In genomic region chr6:75643581-75644362, GRCm38 (mm10) we compare ENCODE assay signal across 32 mouse cellular contexts.
DNase-seq lines count a peak whose midpoint lies in the region; ATAC-seq and TF ChIP-seq lines count a peak whose summit lies in the region.
"Had no signal": no experiment of that assay in that cellular context is flagged by ENCODE, and none has a peak within 500 bp of the region (broad histone marks: within the 10 kb centered on the region; RNA-seq: fewer than 3 reads in every experiment).

No protein-coding gene starts in this region.

- no peak for TF ChIP-seq CTCF in ES-Bruce4 (IDR thresholded peaks at IDR 0.05; ENCODE audit: low read depth, low read length)

- no peak for TF ChIP-seq POLR2A in ES-Bruce4 (IDR thresholded peaks at IDR 0.05; ENCODE audit: insufficient read depth, low read length)

- no peak overlapping the region for H3K27ac ChIP-seq in forebrain, embryonic 15.5 days (replicated peaks)
- H3K27ac ChIP-seq in forebrain, embryonic 11.5 days (ENCODE audit: low read depth, low read length) = no peak overlapping the region
- H3K27ac ChIP-seq in ES-Bruce4 (ENCODE audit: insufficient read depth, low read length) (peak overlapping the region; percentile 83), ES-E14 (ENCODE audit: insufficient read depth, low read depth, low read length, poor library complexity, severe bottlenecking) (0 out of 2 replicates have a peak overlapping the region, but pooled peaks have one; percentile 56)
- H3K27ac ChIP-seq in hindbrain, embryonic 16.5 days (ENCODE audit: low read depth, low read length) = no peak overlapping the region
- H3K27ac ChIP-seq: embryonic facial prominence, embryonic 12.5 days; embryonic facial prominence, embryonic 15.5 days; heart, embryonic 15.5 days; hindbrain, embryonic 10.5 days; hindbrain, embryonic 13.5 days; hindbrain, postnatal 0 days had no signal

- in situ Hi-C loops in ES-E14 (cut with MboI; ENCODE audit: low sequenced_read_pairs in 2 of 2, unreplicated experiment in 2 of 2) = no loop called here

- H3K9me3 ChIP-seq in forebrain, embryonic 15.5 days = no peaks in the 10 kb centered on the region
- no peaks in the 10 kb centered on the region; the same call in 1 of the 2 replicates for H3K9me3 ChIP-seq in forebrain, embryonic 11.5 days (ENCODE audit: control insufficient read depth, low read length)
- H3K9me3 ChIP-seq in ES-Bruce4 (replicated peaks; ENCODE audit: control insufficient read depth, insufficient read depth, low read length, poor library complexity, severe bottlenecking) = peaks cover 13% of the 10 kb centered on the region
- no peaks in the 10 kb centered on the region for H3K9me3 ChIP-seq in ES-E14 (ENCODE audit: control insufficient read depth, insufficient read depth, low read depth, low read length)
- H3K9me3 ChIP-seq in hindbrain, embryonic 16.5 days (ENCODE audit: control insufficient read depth, low read length) = peaks cover 2% of the 10 kb centered on the region; the same call in 1 of the 2 replicates
- H3K9me3 ChIP-seq: embryonic facial prominence, embryonic 12.5 days; embryonic facial prominence, embryonic 15.5 days; G1E; heart, embryonic 15.5 days had no signal

- H3K27me3 ChIP-seq in forebrain, embryonic 15.5 days = no peaks in the 10 kb centered on the region
- H3K27me3 ChIP-seq in forebrain, embryonic 11.5 days (ENCODE audit: control insufficient read depth, insufficient read depth, low read length) = no peaks in the 10 kb centered on the region
- no peaks in the 10 kb centered on the region for H3K27me3 ChIP-seq in ES-Bruce4 (ENCODE audit: control insufficient read depth, insufficient read depth, low read length, poor library complexity, severe bottlenecking)
- no peaks in the 10 kb centered on the region for H3K27me3 ChIP-seq in hindbrain, embryonic 16.5 days (replicated peaks; ENCODE audit: control insufficient read depth, insufficient read depth, low read length)
- H3K27me3 ChIP-seq: CH12.LX; embryonic facial prominence, embryonic 12.5 days; embryonic facial prominence, embryonic 15.5 days; heart, embryonic 12.5 days; heart, embryonic 15.5 days; hindbrain, embryonic 13.5 days; Patski had no signal

- no peak overlapping the region for H3K4me2 ChIP-seq in forebrain, embryonic 15.5 days (replicated peaks)
- H3K4me2 ChIP-seq in forebrain, embryonic 11.5 days (ENCODE audit: low read depth, low read length, severe bottlenecking) = no peak overlapping the region
- H3K4me2 ChIP-seq in hindbrain, embryonic 16.5 days (ENCODE audit: low read length) = no peak overlapping the region
- H3K4me2 ChIP-seq: embryonic facial prominence, embryonic 12.5 days; embryonic facial prominence, embryonic 15.5 days; heart, embryonic 12.5 days; heart, embryonic 15.5 days; hindbrain, embryonic 13.5 days had no signal

- no peak overlapping the region for H3K4me3 ChIP-seq in forebrain, embryonic 15.5 days
- H3K4me3 ChIP-seq in forebrain, embryonic 11.5 days (ENCODE audit: low read depth, low read length) = no peak overlapping the region
- H3K4me3 ChIP-seq in ES-Bruce4 (ENCODE audit: low read depth, low read length) (no peak overlapping the region), ES-E14 (ENCODE audit: insufficient read depth in 1 of 2, low read depth in 1 of 2, low read length in 2 of 2, poor library complexity in 1 of 2, severe bottlenecking in 1 of 2) (no peak overlapping the region)
- H3K4me3 ChIP-seq in hindbrain, embryonic 16.5 days (ENCODE audit: low read length) = no peak overlapping the region
- H3K4me3 ChIP-seq: embryonic facial prominence, embryonic 12.5 days; embryonic facial prominence, embryonic 15.5 days; heart, embryonic 12.5 days; heart, embryonic 15.5 days; hindbrain, embryonic 10.5 days; hindbrain, embryonic 13.5 days had no signal

- TF ChIP-seq EP300 in ES-Bruce4 (IDR thresholded peaks at IDR 0.05; ENCODE audit: insufficient read depth, low read depth, low read length) = peak; percentile 69; the same call in 1 of the 2 replicates

- no peak overlapping the region for H3K9ac ChIP-seq in forebrain, embryonic 15.5 days (replicated peaks)
- no peak overlapping the region for H3K9ac ChIP-seq in forebrain, embryonic 11.5 days (ENCODE audit: low read length)
- H3K9ac ChIP-seq in ES-Bruce4 (ENCODE audit: low read depth, poor library complexity, severe bottlenecking) = no peak overlapping the region
- no peak overlapping the region for H3K9ac ChIP-seq in ES-E14 (ENCODE audit: insufficient read depth, low read depth, low read length, poor library complexity, severe bottlenecking)
- H3K9ac ChIP-seq in hindbrain, embryonic 16.5 days (ENCODE audit: low read depth, low read length) = no peak overlapping the region
- H3K9ac ChIP-seq: embryonic facial prominence, embryonic 12.5 days; embryonic facial prominence, embryonic 15.5 days; forebrain, postnatal 0 days; heart, embryonic 12.5 days; heart, embryonic 15.5 days; hindbrain, embryonic 13.5 days had no signal

- no peaks in the 10 kb centered on the region for H3K4me1 ChIP-seq in forebrain, embryonic 15.5 days
- no peaks in the 10 kb centered on the region for H3K4me1 ChIP-seq in forebrain, embryonic 11.5 days (replicated peaks; ENCODE audit: control insufficient read depth, insufficient read depth, low read length)
- H3K4me1 ChIP-seq in ES-Bruce4 (ENCODE audit: control insufficient read depth, insufficient read depth, low read length) (no peaks in the 10 kb centered on the region), ES-E14 (ENCODE audit: control insufficient read depth in 2 of 2, insufficient read depth in 2 of 2, low read length in 2 of 2, poor library complexity in 1 of 2) (no peaks in the 10 kb centered on the region; a peak in 1 of 4 replicates)
- no peaks in the 10 kb centered on the region for H3K4me1 ChIP-seq in hindbrain, embryonic 16.5 days (ENCODE audit: control insufficient read depth, insufficient read depth, low read depth, low read length)
- H3K4me1 ChIP-seq: embryonic facial prominence, embryonic 12.5 days; embryonic facial prominence, embryonic 15.5 days; heart, embryonic 12.5 days; heart, embryonic 15.5 days; hindbrain, embryonic 10.5 days; hindbrain, embryonic 13.5 days had no signal

- H3K36me3 ChIP-seq in forebrain, embryonic 15.5 days = no peaks in the 10 kb centered on the region
- H3K36me3 ChIP-seq in forebrain, embryonic 11.5 days (ENCODE audit: control insufficient read depth, insufficient read depth, low read length) = no peaks in the 10 kb centered on the region
- H3K36me3 ChIP-seq in ES-Bruce4 (ENCODE audit: control insufficient read depth, insufficient read depth, low read length, poor library complexity, severe bottlenecking) = no peaks in the 10 kb centered on the region
- H3K36me3 ChIP-seq in ES-E14 (ENCODE audit: control insufficient read depth, insufficient read depth, low read length, poor library complexity, severe bottlenecking) = no peaks in the 10 kb centered on the region
- H3K36me3 ChIP-seq in hindbrain, embryonic 16.5 days (ENCODE audit: control insufficient read depth, insufficient read depth, low read length) = no peaks in the 10 kb centered on the region
- H3K36me3 ChIP-seq: embryonic facial prominence, embryonic 12.5 days; embryonic facial prominence, embryonic 15.5 days; G1E; heart, embryonic 12.5 days; heart, embryonic 15.5 days; hindbrain, embryonic 10.5 days; hindbrain, embryonic 13.5 days had no signal

- WGBS in forebrain, embryonic 15.5 days = 54% methylated on average over 2 of the region's 2 CpGs
- 65% methylated on average over 2 of the region's 2 CpGs for WGBS in forebrain, embryonic 11.5 days
- 70% methylated on average over 2 of the region's 2 CpGs for WGBS in hindbrain, embryonic 16.5 days

- no peak for DNase-seq in forebrain, embryonic 11.5 days (ENCODE audit: low spot score)
- no peak for DNase-seq in ES-E14 (ENCODE audit: low read depth, low spot score)
- DNase-seq: adrenal gland, adult 2 months; adrenal gland, postnatal 14 days; B cell, adult 2 months; cerebellum, adult 11 months; cerebellum, adult 2 months; cerebellum, adult 9-11 months; cerebellum, postnatal 25 days; forebrain, postnatal 0 days; gastrocnemius, postnatal 25 days; heart, adult 18-20 months; heart, postnatal 10 days; heart, postnatal 36 days; kidney, adult 18-20 months; kidney, adult 9 months had no signal

- peak; percentile 46 for ATAC-seq in forebrain, embryonic 15.5 days (replicated peaks)
- ATAC-seq in forebrain, embryonic 11.5 days (replicated peaks; ENCODE audit: low FRiP score) = no peak
- ATAC-seq in hindbrain, embryonic 16.5 days = no peak
- no peak for ATAC-seq in activated CD4-positive, CD25-positive, alpha-beta regulatory T cell, adult 4 months
- ATAC-seq: forebrain, postnatal 0 days; hindbrain, postnatal 0 days; inflammation-experienced regulatory T-cells, adult 6 months; intestine, embryonic 16.5 days; Patski had no signal

TF ChIP-seq in ES-E14, 5 proteins besides CTCF, POLR2A, EP300 and RAD21:
- TF ChIP-seq ZNF384 (IDR thresholded peaks at IDR 0.05; ENCODE audit: low read depth, low read length) (no peak), MAFK (IDR thresholded peaks at IDR 0.05; ENCODE audit: insufficient read depth, low read depth, low read length) (no peak), CHD2 (IDR thresholded peaks at IDR 0.05; ENCODE audit: low read depth, low read length) (no peak), ZC3H11A (IDR thresholded peaks at IDR 0.05; ENCODE audit: borderline replicate concordance, low read depth, low read length) (no peak), HCFC1 (IDR thresholded peaks at IDR 0.05; ENCODE audit: borderline replicate concordance, insufficient read depth, low read length) (no peak)

Comparison
In these comparisons a context has a peak if more than half of its experiments do, and no peak if none do; other contexts are left out.
1. H3K27ac ChIP-seq: peak in ES-Bruce4 (single experiment) and ES-E14 (single experiment); none in forebrain, embryonic 15.5 days (single experiment), forebrain, embryonic 11.5 days (single experiment) and hindbrain, embryonic 16.5 days (single experiment).